Mouse (Mus musculus): ENCODE measurements around the gene Cbr4.

Gene Cbr4

GRCm38 (mm10) chr8:61488631-61489030 is 1.1 kb downstream of the Cbr4 start:
- DNase-seq (ENCODE audit: low read depth) = no peak

DNA sequence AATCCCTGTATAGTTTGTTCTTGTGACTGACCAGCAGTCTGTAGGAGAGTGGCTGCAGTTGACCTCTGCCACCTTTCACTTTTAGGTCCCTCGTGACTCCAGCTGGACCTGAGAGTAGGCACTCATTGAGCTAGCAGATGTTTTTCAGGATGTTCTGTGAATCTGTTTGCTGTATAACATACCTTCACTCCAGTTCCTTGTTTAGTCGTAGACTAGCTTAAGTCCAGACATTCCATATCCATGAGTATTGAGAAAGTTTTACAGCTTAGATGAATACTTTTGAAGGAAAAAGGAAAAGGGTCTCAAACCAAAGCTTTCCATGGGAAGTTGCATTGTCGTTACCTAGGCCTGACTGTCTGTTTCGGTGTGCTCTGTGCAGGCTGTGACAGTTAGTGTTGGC is 9.6 kb downstream of the Cbr4 start:
- no peak for DNase-seq (ENCODE audit: low read depth)

DNA sequence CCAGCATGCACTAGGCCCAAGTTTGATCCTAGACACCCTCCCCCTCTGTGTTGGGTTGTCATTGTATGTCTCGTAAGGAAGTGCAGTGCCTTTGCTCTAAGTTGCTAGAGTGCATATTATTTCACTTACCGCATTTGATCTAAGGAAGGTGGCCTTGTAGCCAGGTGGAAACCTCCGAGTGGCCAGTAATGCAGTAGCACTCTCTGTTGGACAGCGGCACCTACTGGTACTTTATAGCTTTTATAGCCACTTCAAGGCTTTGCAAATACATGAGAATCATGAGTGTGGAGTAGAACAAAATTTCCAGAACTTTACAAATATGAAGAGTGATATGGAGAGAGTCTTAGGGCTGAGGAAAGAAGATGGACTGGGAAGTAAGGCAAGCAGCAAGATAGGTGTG is 11.5 kb downstream of the Cbr4 start:
- DNase-seq (ENCODE audit: low read depth) = no peak

GRCm38 (mm10) chr8:61500914-61501313 is 13.4 kb downstream of the Cbr4 start:
- no peak for DNase-seq (ENCODE audit: low read depth)

DNA sequence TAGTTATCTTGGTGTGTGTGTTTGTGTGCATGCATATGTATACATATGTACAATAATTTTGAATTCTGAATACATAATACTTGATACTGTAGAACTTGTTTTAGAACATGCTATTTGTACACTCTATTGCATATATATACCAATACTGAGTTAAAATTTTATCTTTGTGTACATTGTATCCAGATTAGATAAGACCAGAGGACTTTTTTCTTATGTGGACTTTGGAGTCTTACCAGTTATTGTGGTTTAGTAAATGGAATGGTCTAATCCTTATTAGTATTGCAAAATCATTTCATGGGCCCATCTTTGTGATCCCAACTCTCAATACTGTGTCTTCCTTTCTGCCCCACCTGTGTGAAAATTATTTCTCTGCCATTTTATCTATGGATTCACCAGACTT is 14.7 kb downstream of the Cbr4 start:
- DNase-seq (ENCODE audit: low read depth) = no peak

- DNase-seq (ENCODE audit: low read depth) = no peak
Observed at GRCm38 (mm10) chr8:61515110-61515930, 27.8 kb downstream of the Cbr4 start.

- DNase-seq (ENCODE audit: low read depth) = peak; percentile 51
Observed at GRCm38 (mm10) chr8:61515931-61516744, 28.6 kb downstream of the Cbr4 start.

GRCm38 (mm10) chr8:61516745-61517501 is 29.4 kb downstream of the Cbr4 start:
- DNase-seq (ENCODE audit: low read depth) = no peak

DNA sequence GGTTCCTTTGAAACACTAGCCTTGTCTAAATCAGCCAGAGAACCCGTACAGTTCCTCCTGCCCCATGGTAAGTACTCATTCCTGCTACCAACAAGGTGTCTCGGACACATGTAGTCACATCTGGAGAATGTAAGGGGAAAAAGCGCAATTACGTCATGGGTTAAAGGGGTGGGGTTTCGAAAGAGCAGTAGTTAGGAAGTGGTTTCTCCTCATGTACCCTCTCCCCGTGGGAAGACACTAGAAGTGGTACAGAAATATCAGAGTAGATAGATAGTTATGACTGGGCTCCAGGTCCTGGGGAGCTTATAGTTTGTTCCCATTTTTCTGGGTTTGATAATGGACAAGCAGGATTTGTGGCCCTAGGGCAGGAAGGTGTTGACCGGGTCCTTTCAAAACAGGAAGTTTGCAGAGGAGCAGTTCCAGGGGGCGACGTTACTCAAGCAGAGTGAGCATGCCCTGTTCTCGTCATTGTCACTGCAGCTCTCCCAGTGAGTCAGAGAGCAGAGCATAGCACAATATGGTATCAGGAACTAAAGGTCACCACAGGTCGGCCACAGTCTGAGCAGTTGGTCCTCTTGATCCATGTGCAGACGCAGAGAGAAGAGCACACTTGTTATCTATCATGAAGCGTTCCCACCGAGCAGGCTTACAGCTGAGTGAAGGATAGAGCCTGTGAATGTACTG is 30.1 kb downstream of the Cbr4 start:
- peak; percentile 16 for DNase-seq (ENCODE audit: low read depth)

DNA sequence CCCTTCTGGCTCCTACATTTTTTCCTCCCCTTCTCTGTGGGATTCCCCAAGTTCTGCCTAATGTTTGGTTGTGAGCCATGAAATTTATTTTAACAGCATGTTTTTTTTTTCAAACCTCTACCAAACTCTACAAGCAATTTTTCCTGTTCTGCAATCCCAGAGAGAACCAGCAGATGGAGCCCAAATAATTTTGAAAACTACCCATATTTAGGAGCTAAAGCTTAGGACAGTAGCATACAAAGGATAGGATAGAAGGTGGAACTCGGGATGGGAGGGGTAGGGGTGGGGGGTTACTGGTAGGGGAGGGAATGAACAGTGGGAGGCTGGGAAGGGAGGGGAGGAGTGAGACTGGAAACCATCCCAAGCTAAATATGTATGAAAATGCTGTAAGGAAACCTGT is 34.6 kb downstream of the Cbr4 start:
- DNase-seq (ENCODE audit: low read depth) = peak; percentile 28

DNA sequence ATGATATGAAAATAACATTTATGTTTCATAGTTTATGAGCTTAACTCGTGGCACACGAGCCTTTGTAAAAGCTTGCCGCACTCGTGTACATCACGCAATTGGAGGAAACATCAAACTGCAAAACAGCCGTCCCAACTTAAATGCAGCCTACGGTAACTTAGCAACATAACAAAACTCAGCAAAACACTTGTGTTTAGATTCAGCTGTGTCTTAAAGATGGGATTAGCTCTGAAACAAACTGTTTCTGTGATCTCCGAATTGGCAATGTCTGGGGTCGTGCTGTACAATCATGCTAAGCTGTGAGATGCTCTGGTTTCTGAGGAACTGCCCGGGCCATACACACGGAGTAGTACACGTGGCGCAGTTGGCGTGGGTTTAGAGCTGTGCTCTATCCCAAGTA is 39.5 kb downstream of the Cbr4 start:
- no peak for DNase-seq (ENCODE audit: low read depth)

- DNase-seq (ENCODE audit: low read depth) = no peak
Observed at GRCm38 (mm10) chr8:61528197-61528596, 40.7 kb downstream of the Cbr4 start.

DNA sequence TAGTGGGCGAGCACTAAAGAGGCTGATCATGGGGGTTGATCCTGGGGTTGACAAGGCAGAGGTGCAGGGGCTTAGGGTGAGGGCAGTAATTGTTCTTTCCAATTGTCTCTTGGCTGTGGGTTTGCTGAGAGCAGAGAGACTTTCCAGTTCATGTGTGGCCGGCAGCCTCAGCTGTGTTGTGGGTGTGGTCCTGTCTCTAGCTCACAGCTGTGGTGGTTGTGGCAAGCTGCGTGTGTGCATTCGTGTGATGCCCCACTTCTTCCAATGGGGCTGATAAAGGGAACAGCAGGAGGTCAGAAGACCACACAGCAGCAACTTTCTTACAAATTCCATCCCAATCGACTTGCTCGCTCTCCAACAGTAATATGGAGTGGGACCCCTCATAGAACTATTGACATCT is 41.1 kb downstream of the Cbr4 start:
- DNase-seq (ENCODE audit: low read depth) = no peak

DNA sequence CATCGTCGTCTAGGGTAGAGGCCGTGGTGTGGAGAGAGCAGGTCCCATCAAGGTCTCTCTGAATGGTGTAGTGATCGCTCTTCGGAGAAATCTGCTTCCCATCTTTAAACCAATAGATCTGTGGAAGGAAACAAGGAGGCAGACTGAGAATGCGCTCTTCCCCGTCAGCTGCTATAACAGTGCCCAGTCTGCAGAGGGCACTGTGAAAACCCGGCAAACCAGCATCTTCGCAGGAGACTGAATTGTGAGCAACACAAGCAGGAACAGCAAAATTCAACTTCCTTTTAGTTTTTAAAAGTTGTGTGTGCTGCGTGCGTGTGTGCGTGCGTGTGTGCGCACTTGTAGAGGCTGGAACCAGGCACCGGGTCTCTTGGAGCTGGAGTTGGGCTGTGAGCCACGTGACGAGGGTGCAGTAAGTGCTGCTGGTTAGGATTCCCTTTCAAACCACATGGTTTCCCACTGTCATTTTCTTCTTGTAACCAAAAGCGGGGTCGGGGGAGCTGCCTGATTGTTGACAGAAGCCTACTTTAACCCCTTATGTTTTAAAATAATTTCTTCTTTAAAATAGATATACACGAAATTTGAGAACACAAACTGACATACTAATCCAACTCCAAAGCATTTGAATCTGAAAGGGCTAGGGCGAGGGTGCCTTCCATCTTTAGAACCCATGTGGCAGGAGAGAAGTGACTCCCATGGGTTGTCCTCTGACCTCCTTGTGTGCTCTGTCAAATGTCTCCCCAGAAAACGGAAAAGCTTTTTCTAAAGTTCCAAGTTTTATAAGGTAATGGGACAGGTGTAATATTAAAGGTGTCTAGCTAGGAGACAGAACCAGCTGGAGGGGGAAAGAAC is 44.6 kb downstream of the Cbr4 start:
- DNase-seq (ENCODE audit: low read depth) = no peak

DNA sequence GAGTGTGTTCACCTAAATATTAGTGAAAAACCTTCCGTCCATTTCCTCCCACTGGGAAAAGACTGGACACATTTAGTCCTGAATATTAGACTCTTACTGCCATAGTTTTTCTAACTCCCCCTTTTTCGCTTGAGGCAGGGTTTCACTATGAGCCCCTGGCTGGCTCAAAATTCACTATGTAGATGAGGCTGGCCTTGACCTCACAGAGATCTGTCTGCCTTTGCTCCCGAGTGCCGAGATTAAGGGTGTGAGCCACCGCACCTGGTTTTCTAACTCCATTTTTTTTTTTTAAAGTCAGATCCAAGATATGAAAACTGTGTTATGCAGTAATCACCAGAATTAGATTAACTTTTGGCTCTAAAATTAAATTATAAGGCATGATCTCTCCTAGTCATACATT is 45.3 kb downstream of the Cbr4 start:
- no peak for DNase-seq (ENCODE audit: low read depth)

GRCm38 (mm10) chr8:61533356-61533926 is 45.9 kb downstream of the Cbr4 start:
- no peak for DNase-seq (ENCODE audit: low read depth)

GRCm38 (mm10) chr8:61535472-61535871 is 47.9 kb downstream of the Cbr4 start:
- no peak for DNase-seq (ENCODE audit: low read depth)

GRCm38 (mm10) chr8:61537471-61537870 is 49.9 kb downstream of the Cbr4 start:
- no peak for DNase-seq (ENCODE audit: low read depth)

DNA sequence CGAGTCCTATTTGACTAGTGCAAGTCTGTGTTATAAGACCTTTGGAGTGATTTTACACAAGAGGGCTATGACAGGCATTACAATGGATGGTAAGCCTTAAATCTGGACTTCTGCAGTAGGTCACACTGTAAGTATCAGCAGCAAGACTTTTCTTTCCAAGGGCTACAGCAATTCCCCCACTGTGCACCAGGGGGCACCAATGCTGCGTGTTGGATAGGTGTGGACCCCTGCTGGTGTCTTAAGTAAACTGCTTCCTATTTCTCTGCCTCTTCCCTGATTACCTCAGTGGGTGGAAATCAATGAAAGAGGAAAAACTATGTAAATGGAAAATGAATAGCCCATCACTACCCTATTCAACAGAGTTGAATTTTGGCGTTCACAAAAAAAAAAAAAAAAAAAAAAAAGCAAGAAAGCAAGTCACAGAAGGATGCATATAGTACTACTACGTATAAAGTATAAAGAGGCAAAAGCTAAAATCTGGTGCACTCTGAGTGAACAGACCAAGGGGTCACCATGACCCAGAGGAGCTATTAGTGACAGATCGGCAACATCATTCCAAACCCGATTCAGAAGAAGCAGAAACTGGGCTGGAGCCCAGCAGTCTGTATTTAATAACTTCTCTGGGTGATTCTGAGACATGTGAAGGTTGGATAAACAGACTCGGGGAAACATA is 52.4 kb downstream of the Cbr4 start:
- peak; percentile 89 for DNase-seq (ENCODE audit: low read depth)

DNA sequence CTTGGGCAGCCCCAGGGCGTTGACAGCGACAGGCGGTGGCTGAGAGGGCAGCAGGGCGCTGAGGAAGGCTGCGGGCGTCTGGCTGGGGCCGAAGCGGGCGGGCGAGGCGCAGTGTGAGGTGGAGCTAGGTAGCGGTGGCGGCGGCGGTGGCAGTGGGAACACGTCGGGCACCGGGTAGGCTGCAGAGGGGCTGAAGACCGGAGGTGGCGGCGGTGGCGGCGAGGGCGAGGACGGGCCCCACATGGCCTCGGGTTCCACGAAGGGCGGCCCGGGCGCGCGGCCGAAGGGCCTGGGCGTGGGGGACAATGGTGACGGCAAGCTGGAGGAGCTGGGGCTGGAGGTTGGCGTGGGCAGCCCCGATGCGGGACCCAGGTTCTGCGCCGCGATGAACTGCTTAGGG is 62.1 kb downstream of the Cbr4 start:
- DNase-seq (ENCODE audit: low read depth) = no peak

Measured in c-Kit-positive CD71-negative TER-119-negative erythroid progenitor cells, embryonic 14.5 days (primary cell).